ENCODE assay signal across 10 mouse cellular contexts in genomic region chr4:128737825-128738610, GRCm38 (mm10). TPM values are rescaled to one million over a fixed set of nuclear protein-coding genes. Genes with fewer than 3 reads are reported as not detected.
A peak's percentile ranks its signal among the peaks of the same experiment; 100 is the strongest.
DNase-seq lines count a peak whose midpoint lies in the region; ATAC-seq and TF ChIP-seq lines count a peak whose summit lies in the region.
"Had no signal": no experiment of that assay in that cellular context is flagged by ENCODE, and none has a peak within 500 bp of the region (broad histone marks: within the 10 kb centered on the region; RNA-seq: fewer than 3 reads in every experiment).

No protein-coding gene starts in this region.

- peak; percentile 47 for ATAC-seq in embryonic facial prominence, embryonic 14.5 days (ENCODE audit: low read depth)
- peak; percentile 46 for ATAC-seq in intestine, embryonic 14.5 days (replicated peaks; ENCODE audit: low FRiP score, low TSS enrichment, low read depth)
- ATAC-seq in granulocyte monocyte progenitor cell, adult 5-6 weeks (replicated peaks; ENCODE audit: poor library complexity, severe bottlenecking), result no peak

- peaks cover 66% of the 10 kb centered on the region for H3K4me1 ChIP-seq in embryonic facial prominence, embryonic 14.5 days (ENCODE audit: control insufficient read depth, insufficient read depth, low read length)
- H3K4me1 ChIP-seq in intestine, embryonic 14.5 days (replicated peaks; ENCODE audit: control insufficient read depth, insufficient read depth, low read length), result peaks cover 64% of the 10 kb centered on the region

- no peak for TF ChIP-seq CTCF in left cerebral cortex, adult 2 months (IDR thresholded peaks at IDR 0.05)

- 0 out of 2 replicates have a peak overlapping the region, but pooled peaks have one; percentile 37 for H3K9ac ChIP-seq in embryonic facial prominence, embryonic 14.5 days (ENCODE audit: low read depth, low read length)
- H3K9ac ChIP-seq in intestine, embryonic 14.5 days (ENCODE audit: low read length), result no peak overlapping the region
- H3K9ac ChIP-seq: liver, embryonic 15.5 days had no signal

- H3K36me3 ChIP-seq in embryonic facial prominence, embryonic 14.5 days (ENCODE audit: control insufficient read depth, insufficient read depth, low read length), result peaks cover 18% of the 10 kb centered on the region; the same call in 1 of the 2 replicates
- H3K36me3 ChIP-seq in intestine, embryonic 14.5 days (ENCODE audit: control insufficient read depth, insufficient read depth, low read length), result peaks cover 6% of the 10 kb centered on the region; the same call in 1 of the 2 replicates

- no peak overlapping the region for H3K4me3 ChIP-seq in left cerebral cortex, adult 2 months
- H3K4me3 ChIP-seq in embryonic facial prominence, embryonic 14.5 days (ENCODE audit: low read depth, low read length), result no peak overlapping the region
- no peak overlapping the region for H3K4me3 ChIP-seq in intestine, embryonic 14.5 days (ENCODE audit: low read depth, low read length)
- H3K4me3 ChIP-seq: liver, embryonic 15.5 days had no signal

- peak overlapping the region; percentile 32; the same call in 1 of the 2 replicates for H3K4me2 ChIP-seq in embryonic facial prominence, embryonic 14.5 days (ENCODE audit: low read depth, low read length)
- no peak overlapping the region for H3K4me2 ChIP-seq in intestine, embryonic 14.5 days (ENCODE audit: low read length)
- H3K4me2 ChIP-seq: liver, embryonic 15.5 days had no signal

- 38% methylated on average over 14 of the region's 14 CpGs for WGBS in embryonic facial prominence, embryonic 14.5 days
- WGBS in intestine, embryonic 14.5 days, result 50% methylated on average over 14 of the region's 14 CpGs

- H3K27me3 ChIP-seq in embryonic facial prominence, embryonic 14.5 days (replicated peaks; ENCODE audit: control insufficient read depth, insufficient read depth, low read length), result no peaks in the 10 kb centered on the region
- no peaks in the 10 kb centered on the region for H3K27me3 ChIP-seq in intestine, embryonic 14.5 days (replicated peaks; ENCODE audit: control insufficient read depth, insufficient read depth, low read length)
- H3K27me3 ChIP-seq: liver, embryonic 15.5 days had no signal

- intact Hi-C loops in left cerebral cortex, adult 2 months (cut with DNase I), result no loop called here
- intact Hi-C loops in left cerebral cortex, postnatal 14 days (cut with DNase I), result no loop called here

- H3K27ac ChIP-seq in left cerebral cortex, adult 2 months, result peak overlapping the region; percentile 28; the same call in 1 of the 2 replicates
- H3K27ac ChIP-seq in embryonic facial prominence, embryonic 14.5 days (replicated peaks; ENCODE audit: low read depth, low read length), result peak overlapping the region; percentile 86
- H3K27ac ChIP-seq in intestine, embryonic 14.5 days (ENCODE audit: low read depth), result peak overlapping the region; percentile 70
- H3K27ac ChIP-seq: liver, embryonic 15.5 days had no signal

- no peak for DNase-seq in left cerebral cortex, adult 2 months (ENCODE audit: extremely low spot score in 1 of 2, low spot score in 2 of 2)
- DNase-seq in left cerebral cortex, postnatal 14 days (ENCODE audit: low spot score in 2 of 2), result no peak
- peak; percentile 76 for DNase-seq in embryonic facial prominence, embryonic 14.5 days (ENCODE audit: low spot score)
- DNase-seq in intestine, embryonic 14.5 days (ENCODE audit: low spot score), result peak; percentile 75
- peak; percentile 54 for DNase-seq in retina, embryonic 14.5 days (ENCODE audit: low spot score)
- DNase-seq in thymus, postnatal 10 days (ENCODE audit: low spot score in 2 of 2), result no peak
- DNase-seq in adrenal gland, adult 8-10 months, result no peak
- DNase-seq: adrenal gland, postnatal 36 days had no signal

- H3K9me3 ChIP-seq in embryonic facial prominence, embryonic 14.5 days (ENCODE audit: control insufficient read depth, low read length), result no peaks in the 10 kb centered on the region
- no peaks in the 10 kb centered on the region for H3K9me3 ChIP-seq in intestine, embryonic 14.5 days (ENCODE audit: control insufficient read depth, low read length)
- H3K9me3 ChIP-seq: liver, embryonic 15.5 days had no signal

RNA-seq across cellular contexts. Expression of gene A3galt2, which starts 17.1 kb away (rescaled TPM):
- under 1 TPM; 0.27 to 0.54 TPM for total RNA-seq in left cerebral cortex, adult 2 months (2021)
- total RNA-seq in left cerebral cortex, postnatal 14 days (2021), result under 1 TPM; 0.42 to 0.75 TPM
- polyA plus RNA-seq in embryonic facial prominence, embryonic 14.5 days (2014; fragmentation: Nextera tagmentation; extraction: Ambion mirVana), result 0.13 TPM in 2 replicates
- 0.16 and 0.35 TPM in 2 replicates for polyA plus RNA-seq in intestine, embryonic 14.5 days (2014; fragmentation: Nextera tagmentation; extraction: Ambion mirVana)
- not detected in 2 replicates for total RNA-seq in granulocyte monocyte progenitor cell, adult 5-6 weeks (2014; fragmentation: Nextera tagmentation)
- total RNA-seq in granulocyte monocyte progenitor cell, adult 5-6 weeks (2017), result 0.04 TPM in 1 of 2 replicates, not detected in the other
- total RNA-seq in adrenal gland, adult 8-10 months (2022), result under 1 TPM; 0.14 to 0.34 (median 0.15) TPM
- polyA plus RNA-seq: liver, embryonic 15.5 days had no signal

Comparison
In these comparisons a context has a peak if more than half of its experiments do, and no peak if none do; other contexts are left out.
1. DNase-seq: peak in embryonic facial prominence, embryonic 14.5 days (single experiment), intestine, embryonic 14.5 days (single experiment) and retina, embryonic 14.5 days (single experiment); none in left cerebral cortex, adult 2 months (0 of 2), left cerebral cortex, postnatal 14 days (0 of 2), thymus, postnatal 10 days (0 of 2) and adrenal gland, adult 8-10 months (single experiment).
2. H3K27ac ChIP-seq: peak in every context shown above with its lines; median percentile 86 in embryonic facial prominence, embryonic 14.5 days; 70 in intestine, embryonic 14.5 days; 28 in left cerebral cortex, adult 2 months.